Mouse (Mus musculus) forebrain, postnatal 0 days (tissue): ENCODE measurements around the gene Chrng. TPM values are rescaled to one million over a fixed set of nuclear protein-coding genes. Genes with fewer than 3 reads are reported as not detected.

Experiments used
- ATAC-seq: fragments of 200-750 bp; cut with Nextera tagmentation; 2 replicates; pipeline ENCODE4 v1.8.0; 2017; ENCODE audit warnings: mild to moderate bottlenecking, moderate library complexity
- DNase-seq: peaks from one replicate; pipeline ENCODE4 v3.0.0-alpha.2; 2015
- H3K27ac ChIP-seq: fragments of 300-500 bp; sonication (generic); 2 replicates; pipeline ENCODE4 v1.5.1; 2014; ENCODE audit warnings: low read depth, mild to moderate bottlenecking, antibody characterized with exemption, low read length, moderate library complexity, mixed read lengths
- H3K27me3 ChIP-seq: fragments of 300-500 bp; sonication (generic); 2 replicates; pipeline ENCODE4 v1.6.1; 2014; ENCODE audit warnings: mild to moderate bottlenecking, low read length, mixed read lengths; ENCODE audit not compliant: insufficient read depth
- H3K36me3 ChIP-seq: fragments of 300-500 bp; sonication (generic); 2 replicates; pipeline ENCODE4 v1.6.1; 2014; ENCODE audit warnings: mild to moderate bottlenecking, moderate library complexity; ENCODE audit not compliant: insufficient read depth
- H3K4me1 ChIP-seq: fragments of 300-500 bp; sonication (generic); 2 replicates; pipeline ENCODE4 v1.6.1; 2014; ENCODE audit warnings: antibody characterized with exemption; ENCODE audit not compliant: insufficient read depth
- H3K4me2 ChIP-seq: fragments of 300-500 bp; sonication (generic); 2 replicates; pipeline ENCODE4 v1.6.1; 2014; ENCODE audit warnings: low read depth, mild to moderate bottlenecking, moderate library complexity
- H3K4me3 ChIP-seq: fragments of 300-500 bp; sonication (generic); 2 replicates; pipeline ENCODE4 v1.5.1; 2014; ENCODE audit warnings: low read depth, low read length, mixed read lengths
- H3K9ac ChIP-seq: fragments of 300-500 bp; sonication (generic); 2 replicates; pipeline ENCODE4 v1.6.1; 2014; ENCODE audit warnings: mild to moderate bottlenecking
- H3K9me3 ChIP-seq: fragments of 300-500 bp; sonication (generic); 2 replicates; pipeline ENCODE4 v1.6.1; 2016; ENCODE audit warnings: low read length
- CTCF ChIP-seq: sonication (generic); IDR thresholded peaks from 2 replicates; pipeline ENCODE4 v1.5.1; 2016; ENCODE audit warnings: antibody characterized with exemption, control low read depth, low read depth
- WGBS: fragments of 180-500 bp; shearing (Covaris S2); extraction: QIAGEN DNeasy Blood & Tissue Kit; methylation state at CpG from one replicate; pipeline ENCODE4 v1.1.7; 2014; 5-methylcytosine and 5-hydroxymethylcytosine counted together
- polyA plus RNA-seq: library from polyadenylated mRNA; unstranded; fragments of >200 nt; fragmentation: Nextera tagmentation; extraction: Ambion mirVana; gene quantifications from 2 replicates; pipeline ENCODE4 v1.2.1, GENCODE M21; 2015
- total RNA-seq: library from RNA; depleted of rRNA; stranded (reverse); fragments of >200 nt; gene quantifications from 2 replicates; pipeline ENCODE4 v1.2.3, GENCODE M21; 2014

Gene Chrng
- total and polyA plus RNA-seq, 2 experiments from 2014 or later, result not detected

- no peaks in the 10 kb centered on the region for H3K9me3 ChIP-seq
- 90% methylated on average over 4 of the region's 4 CpGs for WGBS
- ATAC-seq, result no peak
- H3K4me2 ChIP-seq, result no peak overlapping the region
- no peak overlapping the region for H3K4me3 ChIP-seq
- no peak for TF ChIP-seq CTCF
- H3K9ac ChIP-seq, result no peak overlapping the region
- H3K27ac ChIP-seq, result no peak overlapping the region
- no peak for DNase-seq
- H3K36me3 ChIP-seq, result no peaks in the 10 kb centered on the region
- H3K27me3 ChIP-seq, result no peaks in the 10 kb centered on the region
- H3K4me1 ChIP-seq, result peaks cover 19% of the 10 kb centered on the region
These were observed 7.0 kb downstream of the Chrng start for GRCm38 (mm10) chr1:87211431-87211830.

GRCm38 (mm10) chr1:87213735-87214704 is 9.6 kb downstream of the Chrng start, which contains the start of gene Eif4e2:
Eif4e2 (plus strand) TSS chr1:87213914.
- TF ChIP-seq CTCF, result peak; percentile 50
- peak; percentile 96 for DNase-seq
- peak within 1 kb of the TSS; percentile 98 for H3K27ac ChIP-seq
- 2% methylated on average over 59 of the region's 99 CpGs for WGBS
- peaks cover 19% of the 10 kb centered on the region for H3K4me1 ChIP-seq
- no peaks in the 10 kb centered on the region for H3K36me3 ChIP-seq
- peak within 1 kb of the TSS; percentile 94 for H3K9ac ChIP-seq
- H3K27me3 ChIP-seq, result no peaks in the 10 kb centered on the region
- H3K9me3 ChIP-seq, result no peaks in the 10 kb centered on the region
- ATAC-seq, result peak; percentile 99
- peak within 1 kb of the TSS; percentile 97 for H3K4me3 ChIP-seq
- peak within 1 kb of the TSS; percentile 67 for H3K4me2 ChIP-seq

GRCm38 (mm10) chr1:87214748-87215147 is 10.3 kb downstream of the Chrng start:
- ATAC-seq (no peak), DNase-seq (no peak)
- TF ChIP-seq CTCF, result no peak
- H3K27ac ChIP-seq, result peak overlapping the region; percentile 98
- peaks cover 19% of the 10 kb centered on the region for H3K4me1 ChIP-seq
- peak overlapping the region; percentile 97 for H3K4me3 ChIP-seq
- peak overlapping the region; percentile 67 for H3K4me2 ChIP-seq
- peaks cover 4% of the 10 kb centered on the region; the same call in 1 of the 2 replicates for H3K36me3 ChIP-seq
- H3K9me3 ChIP-seq, result no peaks in the 10 kb centered on the region
- 33% methylated on average over 4 of the region's 4 CpGs for WGBS
- peak overlapping the region; percentile 94 for H3K9ac ChIP-seq
- no peaks in the 10 kb centered on the region for H3K27me3 ChIP-seq

GRCm38 (mm10) chr1:87217938-87218337 is 13.5 kb downstream of the Chrng start:
- Histone ChIP-seq H3K9ac (no peak overlapping the region), H3K36me3 (peaks cover 34% of the 10 kb centered on the region), H3K4me1 (peaks cover 18% of the 10 kb centered on the region), H3K27me3 (no peaks in the 10 kb centered on the region), H3K9me3 (no peaks in the 10 kb centered on the region), H3K4me3 (no peak overlapping the region), H3K4me2 (no peak overlapping the region), H3K27ac (no peak overlapping the region)
- DNase-seq (peak; percentile 26), ATAC-seq (no peak)
- 65% methylated on average over 3 of the region's 3 CpGs for WGBS
- peak; percentile 65 for TF ChIP-seq CTCF

GRCm38 (mm10) chr1:87225739-87226138 is 21.3 kb downstream of the Chrng start:
- no peak for TF ChIP-seq CTCF
- no peaks in the 10 kb centered on the region for H3K4me1 ChIP-seq
- no peak for DNase-seq

GRCm38 (mm10) chr1:87226409-87227159 is 22.1 kb downstream of the Chrng start:
- H3K9ac ChIP-seq, result no peak overlapping the region
- H3K4me2 ChIP-seq, result no peak overlapping the region
- H3K36me3 ChIP-seq, result peaks cover 95% of the 10 kb centered on the region
- no peaks in the 10 kb centered on the region for H3K27me3 ChIP-seq
- no peak for TF ChIP-seq CTCF
- H3K4me3 ChIP-seq, result no peak overlapping the region
- H3K27ac ChIP-seq, result no peak overlapping the region
- no peaks in the 10 kb centered on the region for H3K4me1 ChIP-seq
- WGBS, result 100% methylated on average over 1 of the region's 1 CpGs
- no peak for DNase-seq
- no peak for ATAC-seq
- H3K9me3 ChIP-seq, result no peaks in the 10 kb centered on the region

More at GRCm38 (mm10) chr1:87225739-87226138, 21.3 kb downstream of the Chrng start:
- Histone ChIP-seq H3K4me2 (no peak overlapping the region), H3K9ac (no peak overlapping the region), H3K4me3 (no peak overlapping the region), H3K9me3 (no peaks in the 10 kb centered on the region), H3K27me3 (no peaks in the 10 kb centered on the region), H3K27ac (no peak overlapping the region), H3K36me3 (peaks cover 95% of the 10 kb centered on the region)
- 97% methylated on average over 8 of the region's 8 CpGs for WGBS
- no peak for ATAC-seq

- DNase-seq, result no peak
- no peak for TF ChIP-seq CTCF
These were observed 22.7 kb downstream of the Chrng start for GRCm38 (mm10) chr1:87227160-87227550.

More at GRCm38 (mm10) chr1:87227160-87227550, 22.7 kb downstream of the Chrng start:
- WGBS, result 75% methylated on average over 3 of the region's 3 CpGs
- Histone ChIP-seq H3K4me2 (no peak overlapping the region), H3K4me3 (no peak overlapping the region), H3K27ac (no peak overlapping the region), H3K9me3 (no peaks in the 10 kb centered on the region), H3K36me3 (peaks cover 95% of the 10 kb centered on the region), H3K4me1 (no peaks in the 10 kb centered on the region), H3K9ac (no peak overlapping the region), H3K27me3 (no peaks in the 10 kb centered on the region)
- peak; percentile 16; the same call in 1 of the 2 replicates for ATAC-seq
